Mouse (Mus musculus): ENCODE data around the gene Sbf2.
"Not testable (repeated sequence)": the region's sequence is repeated elsewhere in the genome, so short reads cannot be mapped to it uniquely, and the experiment has no call there.

Sbf2 gene

DNA sequence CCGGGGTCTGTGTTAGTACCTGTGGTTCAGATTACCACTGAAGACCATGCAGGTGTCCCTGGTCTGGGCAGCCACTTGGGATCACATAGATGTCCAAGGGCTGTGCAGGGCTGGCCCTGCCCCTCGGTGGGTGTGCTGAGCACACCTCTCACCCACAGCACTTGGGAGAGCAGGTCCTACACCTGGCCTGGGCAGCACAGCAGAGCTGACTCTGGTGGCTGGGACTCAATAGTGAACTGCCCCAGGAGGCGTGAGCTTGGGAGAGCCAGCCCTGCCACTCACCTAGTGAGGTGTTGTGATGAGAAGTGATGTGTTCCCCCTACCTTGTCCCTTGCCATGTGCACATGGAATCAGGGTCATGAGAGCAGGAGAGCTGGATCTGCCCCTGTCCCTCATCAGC lies 31.0 kb downstream of the Sbf2 start:
- no peak for DNase-seq (ENCODE audit: low spot score in 2 of 2)

DNA sequence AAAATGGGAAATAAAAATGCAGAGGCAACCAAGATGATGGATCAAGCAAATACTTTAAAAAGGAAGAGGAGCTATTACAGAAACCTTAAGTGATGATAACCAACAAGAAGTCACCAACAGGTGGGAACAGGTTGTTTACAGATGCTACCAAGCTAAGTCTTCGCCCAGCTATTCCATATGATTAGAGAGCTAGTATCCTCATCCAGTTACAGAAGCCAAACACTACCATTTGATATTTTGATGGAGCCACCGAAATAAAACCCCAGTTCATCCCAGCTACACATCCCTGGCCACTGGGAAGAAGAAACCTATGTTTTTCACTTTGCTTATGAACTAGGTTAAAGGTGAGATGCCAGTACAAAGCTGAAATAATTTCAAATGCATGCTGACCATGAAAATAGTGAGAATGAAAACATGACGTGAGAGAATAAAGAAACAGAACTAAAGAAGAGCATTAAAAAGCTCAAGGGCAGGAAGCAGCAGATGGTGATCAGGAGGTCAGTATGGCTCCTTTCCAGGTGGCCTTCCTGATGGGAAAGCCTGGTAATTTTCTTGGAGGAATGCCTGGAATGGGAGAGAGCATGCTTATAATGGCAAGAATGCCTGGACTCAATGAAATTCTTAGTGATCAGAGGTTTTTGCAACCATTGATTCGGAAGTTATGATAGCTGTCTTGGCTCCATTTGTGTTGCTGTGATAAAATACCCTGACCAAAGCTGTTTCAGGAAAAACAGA lies 48.7 kb downstream of the Sbf2 start:
- no peak for DNase-seq (ENCODE audit: low spot score in 2 of 2)

DNA sequence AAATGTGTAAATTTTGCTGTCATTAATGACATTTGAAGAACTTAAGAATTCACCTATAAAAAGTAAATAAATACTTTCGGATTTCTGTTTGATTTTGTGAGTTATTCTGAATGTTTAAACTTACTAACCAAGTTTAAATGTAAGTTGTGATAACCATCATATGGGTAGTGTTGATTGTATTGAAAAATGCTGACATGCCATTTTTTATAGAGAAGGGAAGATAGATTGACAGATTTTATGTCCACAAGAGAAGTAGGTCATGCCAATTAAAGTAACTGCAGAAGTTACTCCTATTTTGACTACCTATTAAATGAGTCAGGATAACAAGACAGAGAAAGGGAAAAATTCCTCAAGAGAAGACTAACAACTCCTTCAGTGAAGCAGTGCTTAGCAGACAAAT lies 53.1 kb downstream of the Sbf2 start:
- DNase-seq (ENCODE audit: low spot score in 2 of 2): no peak

DNA sequence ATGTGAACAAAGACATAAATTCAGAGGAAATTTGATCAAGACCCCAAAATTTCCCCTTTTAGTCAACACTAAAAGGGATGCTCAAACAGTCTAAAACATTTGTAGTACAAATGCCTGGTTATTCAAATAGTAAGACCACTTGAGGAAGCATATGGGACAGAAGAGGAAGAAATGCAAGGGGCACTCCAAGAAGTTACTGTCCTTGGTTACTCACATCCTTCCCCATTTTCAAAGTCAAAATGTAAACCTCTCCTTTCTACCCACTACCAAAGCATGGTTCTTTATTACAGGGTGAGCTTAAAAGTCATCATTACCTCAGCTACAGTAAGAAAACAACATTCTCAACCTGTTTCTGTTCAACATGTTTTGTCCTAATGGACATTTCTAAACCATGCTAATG lies 57.7 kb downstream of the Sbf2 start:
- DNase-seq (ENCODE audit: low spot score in 2 of 2): no peak

DNA sequence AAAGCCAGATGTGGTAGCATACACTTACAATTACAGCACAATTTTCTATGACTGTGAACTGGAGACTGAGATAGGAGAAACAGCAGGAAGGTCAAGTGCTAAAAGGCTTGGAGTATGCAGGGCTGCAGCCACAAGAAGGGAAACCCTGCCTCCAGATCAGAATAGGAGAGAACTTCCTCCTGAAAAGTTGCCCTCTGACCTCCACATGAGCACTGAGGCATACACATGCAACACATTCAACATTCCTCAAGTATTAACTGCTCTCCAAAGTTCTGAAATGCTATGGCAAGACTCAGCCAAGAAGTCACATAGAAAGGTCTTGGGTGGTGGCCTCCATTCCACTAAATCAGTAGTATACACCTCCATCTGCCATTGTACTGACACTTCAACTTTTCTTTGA lies 58.5 kb downstream of the Sbf2 start:
- no peak for DNase-seq (ENCODE audit: low spot score in 2 of 2)

DNA sequence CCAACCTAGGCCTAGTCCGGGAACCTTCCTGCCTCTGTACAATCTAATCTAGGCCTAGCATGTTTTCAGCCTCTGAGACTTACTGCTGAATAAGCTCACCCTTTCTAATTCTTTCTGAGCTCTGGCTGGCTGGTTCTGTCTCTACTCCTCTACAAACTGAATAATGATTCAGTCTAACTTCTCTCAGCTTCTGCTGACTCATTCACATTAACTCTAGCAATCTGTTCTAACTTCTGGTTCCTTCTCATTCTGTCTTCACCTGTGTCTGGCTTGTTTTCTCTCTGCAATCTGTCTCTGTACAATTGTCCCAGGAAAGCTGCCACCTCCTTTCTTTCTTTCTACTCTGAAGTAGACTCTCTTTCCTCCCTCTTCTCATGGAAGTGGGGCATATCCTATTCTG lies 59.5 kb downstream of the Sbf2 start:
- DNase-seq (ENCODE audit: low spot score in 2 of 2): peak; percentile 15 to 36

DNA sequence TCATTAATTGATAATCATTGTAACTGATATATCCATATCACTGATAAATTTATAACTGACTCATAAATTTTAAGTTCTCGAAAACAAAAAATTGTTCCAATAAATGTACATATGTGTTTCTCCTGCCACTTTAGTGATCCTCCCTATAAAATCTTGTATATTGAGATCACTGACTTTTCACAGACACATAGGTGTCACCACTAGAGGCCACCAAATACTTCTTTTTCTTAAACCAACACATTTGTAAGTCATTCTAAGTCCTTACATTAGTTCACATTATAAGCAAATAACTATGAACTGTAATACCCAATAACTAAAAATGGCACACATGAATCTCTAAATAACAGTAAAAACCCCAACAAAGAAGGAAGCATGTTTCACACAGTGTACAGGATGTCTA lies 66.5 kb downstream of the Sbf2 start:
- DNase-seq (ENCODE audit: low spot score in 2 of 2): no peak

DNA sequence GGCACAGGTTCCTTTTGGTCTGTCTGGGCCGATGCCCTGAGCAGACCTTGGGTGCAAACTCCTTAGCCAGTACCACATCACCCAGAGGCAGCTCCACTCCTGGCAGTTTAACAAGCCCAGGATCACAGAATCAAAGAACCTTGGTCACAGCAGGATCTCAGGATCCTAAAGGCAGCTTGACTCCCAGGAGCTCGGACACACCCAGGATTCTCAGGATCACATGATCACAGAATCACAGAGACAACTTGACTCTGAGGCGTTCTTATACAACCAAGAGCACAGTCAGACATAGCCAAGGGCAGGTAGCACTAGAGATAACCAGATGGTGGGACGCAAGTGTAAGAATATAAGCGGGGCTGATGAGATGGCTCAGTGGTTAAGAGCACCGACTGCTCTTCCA lies 71.4 kb downstream of the Sbf2 start:
- DNase-seq (ENCODE audit: low spot score in 2 of 2): no peak

DNA sequence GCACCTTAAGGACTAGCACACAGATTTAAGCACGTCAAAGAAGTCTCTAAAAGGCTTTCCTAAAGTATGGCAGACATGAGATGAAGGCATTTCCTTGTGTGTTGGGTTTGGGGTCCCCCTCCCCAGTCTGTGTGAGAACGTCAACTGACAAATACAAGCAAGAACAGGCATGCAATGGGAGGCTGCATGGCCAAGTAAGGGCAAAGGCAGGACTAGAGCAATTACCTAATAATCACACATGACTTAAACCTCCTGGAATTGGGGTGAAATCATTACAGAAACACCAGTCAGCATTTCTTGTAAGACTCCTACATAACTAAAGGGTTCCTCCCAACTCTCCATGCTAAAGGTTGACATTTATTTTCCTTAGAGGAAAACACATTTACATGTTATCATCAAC lies 75.5 kb downstream of the Sbf2 start:
- no peak for DNase-seq (ENCODE audit: low spot score in 2 of 2)

DNA sequence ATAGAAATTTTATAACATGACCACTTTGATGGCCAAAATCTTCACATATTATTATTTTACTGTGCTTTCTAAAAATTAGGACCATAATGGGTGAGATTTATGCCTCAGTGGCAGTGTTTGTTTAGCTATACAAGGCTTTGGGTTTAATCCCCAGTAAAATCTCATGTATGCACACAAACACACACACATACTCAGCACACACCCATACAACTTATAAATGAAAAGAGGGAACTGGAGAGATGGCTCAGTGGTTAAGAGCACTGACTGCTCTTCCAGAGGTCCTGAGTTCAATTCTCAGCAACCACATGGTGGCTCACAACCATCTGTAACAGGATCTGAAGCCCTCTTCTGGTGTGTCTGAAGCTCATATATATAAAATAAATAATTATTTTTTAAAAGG lies 84.4 kb downstream of the Sbf2 start:
- DNase-seq (ENCODE audit: low spot score in 2 of 2): not testable (repeated sequence)

DNA sequence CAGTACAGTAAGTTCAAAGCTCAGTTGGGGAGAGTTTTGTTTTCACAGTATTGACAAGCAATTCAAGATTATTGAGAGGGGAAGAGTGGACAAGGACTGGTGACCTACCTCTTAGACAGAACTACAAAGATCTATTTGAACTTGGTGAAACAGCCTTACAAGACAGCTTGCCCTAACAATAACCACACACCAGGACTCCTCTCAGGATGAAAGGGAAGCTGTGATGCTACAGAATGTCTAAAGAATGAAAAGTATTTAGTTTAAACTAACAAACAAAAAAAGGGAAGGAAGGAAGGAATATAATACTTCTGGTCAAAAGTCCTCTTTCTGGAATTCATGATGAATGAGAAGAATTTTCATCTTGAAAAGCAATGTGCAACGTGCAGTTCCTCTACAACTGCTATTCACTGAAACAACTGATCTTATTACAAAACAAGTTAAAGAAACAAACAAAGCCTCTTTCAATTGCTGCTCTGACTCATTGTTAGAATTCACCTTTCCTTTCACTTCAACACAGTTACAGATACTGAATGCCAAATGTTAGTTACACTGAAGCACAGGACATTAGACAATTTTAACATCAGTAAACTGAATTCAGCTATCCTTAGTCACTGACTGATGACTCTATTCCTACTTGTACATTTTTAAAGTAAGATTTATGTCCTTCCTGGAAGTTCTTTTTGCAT lies 89.5 kb downstream of the Sbf2 start:
- no peak for DNase-seq (ENCODE audit: low spot score in 2 of 2)

DNA sequence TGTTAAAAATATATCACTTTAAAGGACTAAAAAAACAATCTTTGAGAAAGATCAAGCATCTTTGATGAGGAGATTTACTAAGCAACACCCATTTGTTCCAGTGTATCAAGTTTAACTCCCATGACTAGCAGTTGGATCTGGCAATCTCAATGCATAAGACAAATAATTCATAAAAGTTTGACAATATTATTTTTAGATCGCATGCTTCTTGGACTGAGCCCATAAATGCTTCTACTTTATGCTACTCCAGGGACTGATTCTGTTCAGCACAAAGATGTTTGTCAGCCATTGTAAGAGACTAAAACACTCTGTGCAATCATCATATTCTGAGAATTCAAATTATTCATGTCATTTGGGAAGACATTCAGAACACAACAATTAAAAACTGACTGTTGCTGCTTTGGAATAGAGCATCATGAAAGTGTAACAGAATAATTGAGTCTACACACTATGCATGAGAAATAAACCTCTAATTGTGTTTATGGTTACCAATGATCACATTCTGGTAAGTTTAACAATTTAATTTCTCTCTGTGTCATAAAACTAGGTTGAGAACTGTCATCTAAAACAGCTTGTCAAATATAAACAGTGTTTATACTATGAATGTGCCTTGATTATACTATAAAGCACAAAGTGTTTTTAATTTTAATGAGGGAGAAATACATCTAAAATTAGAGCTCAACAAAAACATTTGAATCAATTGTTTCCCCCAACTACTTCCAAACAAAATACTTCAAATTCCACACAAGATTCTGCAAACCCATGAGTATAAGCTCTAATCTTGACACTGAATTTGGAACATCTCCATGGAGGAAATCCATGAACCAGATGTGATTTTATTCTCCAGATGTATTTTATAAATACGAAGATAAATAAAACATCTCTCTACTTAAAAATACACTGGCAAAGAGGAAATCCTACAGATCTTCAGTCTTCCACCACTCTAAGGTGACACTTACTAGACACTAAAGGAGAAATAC lies 98.2 kb downstream of the Sbf2 start:
- DNase-seq (ENCODE audit: low spot score in 2 of 2): no peak

DNA sequence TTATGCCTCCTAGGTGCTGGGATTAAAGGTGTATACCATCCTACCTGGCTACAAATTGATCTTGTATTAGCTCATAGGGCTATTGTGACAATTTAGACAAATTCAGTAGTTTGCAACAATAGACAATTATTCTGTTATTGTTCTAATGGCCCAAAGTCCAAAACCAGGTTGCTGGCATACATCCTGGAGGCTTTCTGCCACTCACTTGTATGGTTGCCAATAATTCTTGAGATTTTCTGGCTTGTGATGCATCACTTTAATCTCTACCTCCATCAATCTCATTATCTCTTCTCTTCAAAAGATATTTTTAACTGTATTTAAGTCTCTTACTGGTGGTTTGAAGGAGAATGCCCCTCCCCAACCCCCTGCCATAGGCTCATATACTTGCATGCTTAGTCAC lies 100.6 kb downstream of the Sbf2 start:
- no peak for DNase-seq (ENCODE audit: low spot score in 2 of 2)

DNA sequence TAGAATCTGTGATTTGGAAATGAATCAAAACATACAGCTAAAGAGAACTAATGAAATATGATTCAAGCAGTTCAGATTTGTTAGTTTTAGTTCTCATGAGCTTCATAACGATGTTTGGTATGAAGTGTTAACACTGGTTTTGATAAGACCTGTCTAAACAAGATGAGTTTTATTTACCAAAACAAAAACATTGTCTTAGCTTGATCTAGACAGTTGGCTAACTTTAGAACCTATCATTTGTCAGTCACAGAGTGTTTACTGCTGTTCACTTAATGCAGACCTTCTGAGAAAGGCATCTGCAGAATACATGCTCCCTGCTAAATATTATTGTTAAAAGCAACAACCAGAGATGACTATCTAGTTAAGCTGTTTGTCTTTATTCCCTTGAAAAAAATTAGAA lies 116.1 kb downstream of the Sbf2 start:
- DNase-seq (ENCODE audit: low spot score in 2 of 2): no peak

DNA sequence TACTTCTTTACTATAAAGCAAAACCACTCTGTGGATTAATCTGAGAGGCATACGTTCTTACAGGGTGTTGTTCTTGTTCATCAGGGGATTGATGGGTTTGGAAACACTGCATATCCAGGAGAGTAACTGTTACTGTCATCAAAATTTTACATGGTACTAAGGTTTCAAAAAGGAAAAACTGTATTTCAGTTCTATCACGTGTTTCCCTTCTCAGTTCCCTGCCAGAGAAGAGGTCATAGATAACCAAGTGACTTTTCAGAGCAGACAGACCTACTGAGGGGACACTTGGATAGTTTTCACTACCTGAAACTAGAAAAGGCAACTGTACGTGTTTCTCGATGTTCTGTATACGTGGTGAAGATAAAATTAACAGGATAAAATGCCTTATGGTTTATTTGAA lies 123.7 kb downstream of the Sbf2 start:
- DNase-seq (ENCODE audit: low spot score in 2 of 2): no peak

DNA sequence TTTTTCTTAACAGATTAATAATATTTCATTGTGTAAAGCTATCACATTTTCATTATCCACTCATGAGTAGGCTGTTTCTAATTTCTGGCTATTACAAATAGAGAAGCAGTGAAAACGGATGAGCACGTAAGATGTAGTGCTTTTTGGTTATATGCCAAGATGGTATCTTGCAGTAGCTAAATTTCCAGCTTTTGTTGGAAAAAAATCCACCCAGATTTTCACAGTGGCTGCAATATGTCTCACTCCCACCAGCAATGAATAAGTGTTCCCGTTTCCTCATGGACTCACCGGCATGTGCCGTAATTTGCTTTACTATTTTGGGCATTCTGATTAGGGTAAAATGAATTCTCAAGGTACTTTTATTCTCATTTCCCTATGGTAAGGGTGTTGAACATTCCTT lies 129.7 kb downstream of the Sbf2 start:
- DNase-seq (ENCODE audit: low spot score in 2 of 2): peak in 1 of 2 experiments; percentile 34

DNA sequence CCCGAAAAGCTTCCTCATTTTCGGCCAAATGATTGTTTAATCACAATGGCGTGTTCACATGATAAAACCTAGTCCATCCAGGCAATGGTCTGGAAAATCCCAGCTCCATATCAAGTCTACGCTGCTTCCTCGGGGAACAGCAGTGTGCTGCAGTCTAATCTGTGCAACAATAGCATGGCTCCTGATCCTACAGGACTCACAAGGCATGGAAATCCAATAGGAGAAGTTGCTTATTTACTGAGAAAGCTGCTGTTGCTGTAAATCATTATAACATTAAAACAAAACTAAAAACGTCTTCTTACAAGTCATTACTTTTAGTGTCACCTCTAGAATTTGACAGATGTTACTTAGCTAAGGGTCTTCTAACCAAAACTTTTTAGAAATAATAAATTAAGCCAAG lies 143.7 kb downstream of the Sbf2 start:
- no peak for DNase-seq (ENCODE audit: low spot score in 2 of 2)

DNA sequence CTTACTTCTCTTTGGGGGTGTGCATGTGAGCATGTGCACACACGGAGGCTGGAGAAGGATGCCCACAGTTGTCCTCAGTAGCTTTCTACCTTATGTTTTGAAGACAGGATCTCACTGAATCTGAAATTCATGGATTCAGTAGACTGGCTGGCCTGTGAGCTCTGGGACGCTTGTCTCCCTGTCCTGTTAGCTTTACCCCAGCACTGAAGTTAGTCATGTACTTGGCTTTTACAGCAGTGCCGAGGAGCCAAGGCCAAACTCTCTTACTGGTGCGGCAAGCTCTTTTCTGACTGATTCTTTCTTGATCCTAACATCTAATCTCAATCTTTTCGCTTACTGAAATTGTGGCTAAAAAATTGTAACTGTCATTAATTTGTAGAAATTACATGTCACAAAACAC lies 151.3 kb downstream of the Sbf2 start:
- DNase-seq (ENCODE audit: low spot score in 2 of 2): no peak

DNA sequence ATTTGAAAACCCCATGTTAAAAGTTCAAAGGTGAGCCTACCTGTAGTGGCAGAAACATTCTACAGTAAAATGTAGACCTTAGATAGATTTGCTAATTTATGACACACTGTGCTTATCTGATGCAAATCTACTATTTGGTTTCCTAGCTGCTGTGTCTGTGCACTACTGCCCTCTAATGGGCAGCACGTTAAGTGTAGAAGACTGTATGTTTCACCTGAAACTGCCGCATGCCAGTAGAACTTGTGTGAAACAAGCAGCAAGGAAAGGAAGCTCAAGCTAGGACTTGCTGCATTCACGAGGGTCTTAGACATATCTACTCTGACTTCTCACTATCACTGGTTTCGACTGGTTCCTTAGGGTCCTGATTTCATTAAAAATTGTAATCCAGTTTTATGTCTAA lies 182.4 kb downstream of the Sbf2 start:
- DNase-seq (ENCODE audit: low spot score in 2 of 2): peak; percentile 28 to 81

DNA sequence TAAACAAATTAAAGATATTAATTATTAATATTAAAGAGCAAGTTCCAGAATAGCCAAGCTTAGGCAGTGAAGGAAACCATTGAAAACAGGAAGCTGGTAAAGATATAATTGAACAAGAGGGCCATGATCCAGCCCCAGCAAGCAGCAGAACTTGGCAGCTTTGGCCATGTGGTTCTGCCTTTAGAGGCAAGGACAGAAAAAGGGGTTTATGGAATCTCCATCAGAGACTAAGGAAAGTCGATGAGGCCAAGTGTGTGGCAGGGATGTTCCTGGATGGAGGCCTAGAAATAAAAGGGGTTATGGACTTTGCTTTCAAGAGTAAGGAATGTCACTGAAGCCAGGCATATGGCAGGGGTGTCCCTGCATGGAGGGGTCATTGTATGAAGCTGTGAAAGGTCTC lies 198.4 kb downstream of the Sbf2 start:
- no peak for DNase-seq (ENCODE audit: low spot score in 2 of 2)

DNA sequence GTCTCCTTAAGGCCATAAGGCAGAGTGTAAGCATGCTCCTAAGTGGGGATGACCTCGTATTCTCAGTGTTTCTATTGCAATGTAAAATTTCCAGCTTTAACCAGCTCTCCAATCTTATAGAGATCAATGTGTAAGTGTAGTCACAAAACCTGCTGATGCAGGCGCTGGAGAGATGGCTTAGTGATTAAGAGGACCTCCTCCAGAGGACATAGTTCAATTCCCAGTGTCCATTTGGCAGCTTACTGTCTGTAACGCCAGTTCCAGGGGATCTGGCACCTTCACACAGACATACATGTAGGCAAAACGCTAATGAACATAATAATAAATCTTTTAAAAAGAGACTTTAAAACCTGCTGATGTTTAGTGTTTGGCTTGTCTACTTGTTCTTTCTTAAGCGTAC lies 200.4 kb downstream of the Sbf2 start:
- DNase-seq (ENCODE audit: low spot score in 2 of 2): no peak

DNA sequence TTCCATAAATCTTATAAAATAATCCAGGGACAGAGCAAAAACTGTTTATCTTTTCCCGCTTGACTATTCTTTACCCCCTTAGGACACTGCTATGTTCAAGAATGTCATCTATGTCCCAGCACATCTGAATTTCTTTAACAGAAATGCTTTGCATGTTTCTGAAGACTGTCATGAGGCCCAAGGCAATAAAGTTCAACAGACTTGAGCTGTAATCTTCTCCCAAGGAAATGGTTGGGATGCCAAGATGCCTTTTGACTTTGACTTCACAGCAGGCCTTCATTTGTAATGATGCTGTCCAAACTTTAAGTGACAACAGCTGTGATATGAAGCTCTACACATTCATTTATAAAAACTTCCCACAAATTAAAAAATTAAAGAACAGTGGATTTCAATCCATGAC lies 212.6 kb downstream of the Sbf2 start:
- no peak for DNase-seq (ENCODE audit: low spot score in 2 of 2)

DNA sequence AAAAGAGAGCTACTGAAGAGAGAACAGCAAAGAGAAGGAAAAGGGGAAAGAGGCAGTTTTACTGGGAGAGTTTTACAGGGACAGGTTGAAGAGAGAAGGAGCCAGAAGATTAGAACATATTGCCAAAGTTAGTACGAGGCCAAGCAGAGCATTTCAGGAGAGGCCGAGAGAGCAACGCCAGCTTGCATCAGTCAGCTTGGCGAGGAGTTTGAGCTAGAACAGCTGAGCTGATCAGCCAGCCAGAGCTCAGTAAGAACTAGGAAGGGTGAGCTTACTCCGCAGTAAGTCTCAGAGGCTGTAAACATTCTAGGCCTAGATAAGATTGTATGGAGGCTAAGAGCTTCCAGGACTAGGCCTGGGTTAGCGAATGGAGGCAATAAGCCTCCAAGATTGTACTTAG lies 222.1 kb downstream of the Sbf2 start:
- DNase-seq (ENCODE audit: low spot score in 2 of 2): no peak

Data from frontal cortex, postnatal 36 days (tissue).